25 mouse cellular contexts compared by ENCODE assay signal in genomic region chr3:55248048-55248447, GRCm38 (mm10). TPM values are rescaled to one million over a fixed set of nuclear protein-coding genes. Genes with fewer than 3 reads are reported as not detected.
DNase-seq lines count a peak whose midpoint lies in the region; ATAC-seq and TF ChIP-seq lines count a peak whose summit lies in the region.
"Had no signal": no experiment of that assay in that cellular context is flagged by ENCODE, and none has a peak within 500 bp of the region (broad histone marks: within the 10 kb centered on the region; RNA-seq: fewer than 3 reads in every experiment).

No protein-coding gene starts in this region.

- CTCF ChIA-PET in Patski (lab: Charles Lee): interaction anchor here (1.2 to 3.9 kb wide), 5 partner anchors 12 to 107 kb away, joined by 3 to 9 read pairs (median 4); no protein-coding TSS in a partner anchor

- no peak for TF ChIP-seq CTCF in liver, adult 2 months (IDR thresholded peaks at IDR 0.05; ENCODE audit: low read depth, low read length)
- no peak for TF ChIP-seq CTCF in liver, postnatal 0 days (IDR thresholded peaks at IDR 0.05; ENCODE audit: low read depth)
- TF ChIP-seq CTCF in Patski (IDR thresholded peaks at IDR 0.05): no peak

- ATAC-seq in hindbrain, embryonic 15.5 days (ENCODE audit: low FRiP score, low read depth): peak; percentile 19; the same call in 1 of the 2 replicates
- no peak for ATAC-seq in hindbrain, embryonic 11.5 days (ENCODE audit: low FRiP score)
- no peak for ATAC-seq in liver, postnatal 0 days
- ATAC-seq in Patski: peak; percentile 90
- ATAC-seq: intestine, embryonic 15.5 days had no signal

- H3K36me3 ChIP-seq in hindbrain, embryonic 15.5 days: peaks cover 17% of the 10 kb centered on the region
- no peaks in the 10 kb centered on the region for H3K36me3 ChIP-seq in hindbrain, embryonic 11.5 days (ENCODE audit: control insufficient read depth, insufficient read depth, low read length)
- no peaks in the 10 kb centered on the region for H3K36me3 ChIP-seq in liver, adult 2 months (ENCODE audit: control insufficient read depth, insufficient read depth, low read length)
- no peaks in the 10 kb centered on the region for H3K36me3 ChIP-seq in liver, postnatal 0 days (replicated peaks; ENCODE audit: insufficient read depth, low read length)
- peaks cover 9% of the 10 kb centered on the region for H3K36me3 ChIP-seq in myocyte (ENCODE audit: control insufficient read depth, insufficient read depth)
- H3K36me3 ChIP-seq: embryonic facial prominence, embryonic 15.5 days; heart, embryonic 13.5 days; intestine, embryonic 15.5 days; liver, embryonic 15.5 days; lung, embryonic 15.5 days had no signal

- no peak overlapping the region for H3K4me3 ChIP-seq in hindbrain, embryonic 15.5 days
- no peak overlapping the region for H3K4me3 ChIP-seq in hindbrain, embryonic 11.5 days (ENCODE audit: low read depth, low read length)
- H3K4me3 ChIP-seq in liver, adult 2 months (ENCODE audit: insufficient read depth, low read depth, low read length): no peak overlapping the region
- no peak overlapping the region for H3K4me3 ChIP-seq in liver, postnatal 0 days (ENCODE audit: low read depth, low read length)
- no peak overlapping the region for H3K4me3 ChIP-seq in myocyte
- H3K4me3 ChIP-seq: embryonic facial prominence, embryonic 10.5 days; embryonic facial prominence, embryonic 15.5 days; heart, embryonic 13.5 days; hindbrain, embryonic 12.5 days; intestine, embryonic 15.5 days; liver, embryonic 15.5 days; lung, embryonic 15.5 days; midbrain, embryonic 10.5 days had no signal

- POLR2A ChIA-PET in Patski (lab: Charles Lee): no interaction called here

- 66% methylated on average over 3 of the region's 3 CpGs for WGBS in hindbrain, embryonic 15.5 days
- WGBS in hindbrain, embryonic 11.5 days: 74% methylated on average over 3 of the region's 3 CpGs
- WGBS in liver, adult 2 months: 20% methylated on average over 3 of the region's 3 CpGs
- WGBS in liver, postnatal 0 days (ENCODE audit: insufficient replicate concordance): 83% methylated on average over 3 of the region's 3 CpGs

- no peak overlapping the region for H3K4me2 ChIP-seq in hindbrain, embryonic 15.5 days
- H3K4me2 ChIP-seq in hindbrain, embryonic 11.5 days (replicated peaks; ENCODE audit: low read depth, low read length): no peak overlapping the region
- H3K4me2 ChIP-seq in liver, postnatal 0 days (ENCODE audit: low read depth, low read length): no peak overlapping the region
- H3K4me2 ChIP-seq in myocyte (ENCODE audit: low read depth): peak overlapping the region; percentile 41
- H3K4me2 ChIP-seq: embryonic facial prominence, embryonic 15.5 days; heart, embryonic 13.5 days; hindbrain, embryonic 12.5 days; intestine, embryonic 15.5 days; liver, embryonic 15.5 days; lung, embryonic 15.5 days had no signal

- H3K9ac ChIP-seq in hindbrain, embryonic 15.5 days: no peak overlapping the region
- H3K9ac ChIP-seq in hindbrain, embryonic 11.5 days (ENCODE audit: low read depth, low read length): no peak overlapping the region
- no peak overlapping the region for H3K9ac ChIP-seq in liver, adult 2 months (ENCODE audit: low read depth, low read length)
- no peak overlapping the region for H3K9ac ChIP-seq in liver, postnatal 0 days (replicated peaks)
- H3K9ac ChIP-seq: embryonic facial prominence, embryonic 15.5 days; forebrain, postnatal 0 days; heart, embryonic 13.5 days; hindbrain, embryonic 12.5 days; intestine, embryonic 15.5 days; liver, embryonic 15.5 days; lung, embryonic 15.5 days had no signal

- no peaks in the 10 kb centered on the region for H3K9me3 ChIP-seq in hindbrain, embryonic 15.5 days
- H3K9me3 ChIP-seq in hindbrain, embryonic 11.5 days (ENCODE audit: control insufficient read depth, low read length): no peaks in the 10 kb centered on the region
- no peaks in the 10 kb centered on the region for H3K9me3 ChIP-seq in liver, postnatal 0 days (ENCODE audit: low read length)
- H3K9me3 ChIP-seq: embryonic facial prominence, embryonic 10.5 days; embryonic facial prominence, embryonic 15.5 days; heart, embryonic 13.5 days; hindbrain, embryonic 12.5 days; intestine, embryonic 15.5 days; liver, embryonic 15.5 days; lung, embryonic 15.5 days; midbrain, embryonic 10.5 days had no signal

- no peaks in the 10 kb centered on the region for H3K79me2 ChIP-seq in liver, adult 2 months (ENCODE audit: control insufficient read depth, insufficient read depth, low read length)
- peaks cover 47% of the 10 kb centered on the region for H3K79me2 ChIP-seq in myocyte (ENCODE audit: control insufficient read depth, insufficient read depth)

- no peak for DNase-seq in hindbrain, embryonic 11.5 days (ENCODE audit: low spot score)
- peak; percentile 48 for DNase-seq in liver, adult 2 months (ENCODE audit: extremely low read depth, low read depth, low spot score)
- DNase-seq in liver, postnatal 0 days: no peak
- DNase-seq in Patski (ENCODE audit: low read depth, low spot score): peak; percentile 66
- DNase-seq in testis, postnatal 14 days (ENCODE audit: low spot score): no peak
- DNase-seq: gastrocnemius, postnatal 10 days; liver; right cerebral cortex, adult 18-20 months; thymus, adult 2 months; thymus, postnatal 36 days had no signal

- no peak overlapping the region for H3K27ac ChIP-seq in hindbrain, embryonic 15.5 days (replicated peaks)
- H3K27ac ChIP-seq in hindbrain, embryonic 11.5 days (ENCODE audit: low read depth, low read length): no peak overlapping the region
- H3K27ac ChIP-seq in liver, adult 2 months (replicated peaks; ENCODE audit: insufficient read depth, low read depth, low read length): no peak overlapping the region
- no peak overlapping the region for H3K27ac ChIP-seq in liver, postnatal 0 days (ENCODE audit: low read depth)
- H3K27ac ChIP-seq: embryonic facial prominence, embryonic 10.5 days; embryonic facial prominence, embryonic 15.5 days; heart, embryonic 13.5 days; hindbrain, embryonic 12.5 days; intestine, embryonic 15.5 days; liver, embryonic 15.5 days; lung, embryonic 15.5 days; midbrain, embryonic 10.5 days; stomach, postnatal 0 days had no signal

- TF ChIP-seq EP300 in liver, postnatal 0 days (IDR thresholded peaks at IDR 0.05; ENCODE audit: low read depth): no peak

- peaks cover 72% of the 10 kb centered on the region for H3K4me1 ChIP-seq in hindbrain, embryonic 15.5 days (replicated peaks)
- no peaks in the 10 kb centered on the region for H3K4me1 ChIP-seq in hindbrain, embryonic 11.5 days (replicated peaks; ENCODE audit: control insufficient read depth, insufficient read depth, low read length)
- peaks cover 3% of the 10 kb centered on the region; the same call in 1 of the 2 replicates for H3K4me1 ChIP-seq in liver, adult 2 months (ENCODE audit: control insufficient read depth, insufficient read depth, low read length)
- no peaks in the 10 kb centered on the region for H3K4me1 ChIP-seq in liver, postnatal 0 days (ENCODE audit: insufficient read depth)
- H3K4me1 ChIP-seq: liver, embryonic 15.5 days had no signal

- in situ Hi-C loops in Patski (cut with MboI; ENCODE audit: low pct_unique_long_range_greater_than_20kb): no loop called here

- H3ac ChIP-seq in myocyte (ENCODE audit: control insufficient read depth, insufficient read length): no peak overlapping the region

- TF ChIP-seq POLR2A in liver, adult 2 months (IDR thresholded peaks at IDR 0.05; ENCODE audit: extremely low read depth, insufficient read depth, low read length): no peak
- TF ChIP-seq POLR2A in myocyte (IDR thresholded peaks at IDR 0.05; ENCODE audit: insufficient read length, low read depth): no peak

- no peaks in the 10 kb centered on the region for H3K27me3 ChIP-seq in hindbrain, embryonic 15.5 days
- no peaks in the 10 kb centered on the region for H3K27me3 ChIP-seq in hindbrain, embryonic 11.5 days (ENCODE audit: control insufficient read depth, insufficient read depth, low read length)
- H3K27me3 ChIP-seq in liver, adult 2 months (ENCODE audit: control insufficient read depth, insufficient read depth, low read length): no peaks in the 10 kb centered on the region
- H3K27me3 ChIP-seq in liver, postnatal 0 days (ENCODE audit: insufficient read depth, low read length): peaks cover 6% of the 10 kb centered on the region
- H3K27me3 ChIP-seq in Patski: no peaks in the 10 kb centered on the region
- H3K27me3 ChIP-seq in myocyte (ENCODE audit: control insufficient read depth, insufficient read depth, insufficient read length): no peaks in the 10 kb centered on the region
- H3K27me3 ChIP-seq: embryonic facial prominence, embryonic 15.5 days; hindbrain, embryonic 12.5 days had no signal

TF ChIP-seq in myocyte, 11 proteins besides CTCF, POLR2A, EP300 and RAD21:
- TF ChIP-seq POLR2AphosphoS2 (IDR thresholded peaks at IDR 0.05; ENCODE audit: insufficient read length, low read depth): no peak
- no peak for TF ChIP-seq MYOG (IDR thresholded peaks at IDR 0.05; ENCODE audit: control insufficient read depth in 1 of 3, insufficient read depth in 1 of 3, insufficient read length in 2 of 3, low read depth in 2 of 3)
- TF ChIP-seq REST (IDR thresholded peaks at IDR 0.05; ENCODE audit: insufficient read depth, insufficient read length): no peak
- no peak for TF ChIP-seq MAX (IDR thresholded peaks at IDR 0.05; ENCODE audit: low read depth)
- no peak for TF ChIP-seq MYOD1 (IDR thresholded peaks at IDR 0.05; ENCODE audit: control insufficient read depth in 1 of 3, insufficient read length in 2 of 3, low read depth in 2 of 3)
- no peak for TF ChIP-seq TCF12 (IDR thresholded peaks at IDR 0.05; ENCODE audit: insufficient read depth, poor library complexity, severe bottlenecking)
- TF ChIP-seq USF1 (IDR thresholded peaks at IDR 0.05; ENCODE audit: low read depth): no peak
- TF ChIP-seq CEBPB (IDR thresholded peaks at IDR 0.05; ENCODE audit: insufficient read depth, poor library complexity, severe bottlenecking): no peak
- no peak for TF ChIP-seq SRF (IDR thresholded peaks at IDR 0.05; ENCODE audit: control insufficient read depth, insufficient read length, low read depth)
- TF ChIP-seq E2F4 (IDR thresholded peaks at IDR 0.05; ENCODE audit: insufficient read depth): no peak
- no peak for TF ChIP-seq TCF3 (IDR thresholded peaks at IDR 0.05; ENCODE audit: insufficient read length, low read depth)

RNA-seq across cellular contexts. Expression of gene Dclk1, which starts 5.9 kb away (rescaled TPM):
- 246 and 266 TPM in 2 replicates for polyA plus RNA-seq in hindbrain, embryonic 15.5 days (2015; fragmentation: Nextera tagmentation; extraction: Ambion mirVana)
- 76.6 and 94.8 TPM in 2 replicates for polyA plus RNA-seq in hindbrain, embryonic 11.5 days (2014; fragmentation: Nextera tagmentation; extraction: Ambion mirVana)
- total RNA-seq in liver, adult 2 months (2014; rRNA removed): 0.20 and 0.46 TPM in 2 replicates
- polyA plus RNA-seq in liver, adult 2 months (2012; rRNA removed): not detected in 2 replicates
- polyA plus RNA-seq in liver, postnatal 0 days (2015; fragmentation: Nextera tagmentation; extraction: Ambion mirVana): 0.11 and 0.28 TPM in 2 replicates
- polyA plus RNA-seq in Patski (2021): 16.7 TPM
- polyA plus RNA-seq in myocyte (2012; fragmentation: generic; extraction: Trizol): 70.4 TPM
- total RNA-seq: megakaryocyte progenitor cell, adult 5-6 weeks; MEL; monocyte, adult 5-6 weeks had no signal

Comparison
In these comparisons a context has a peak if more than half of its experiments do, and no peak if none do; other contexts are left out.
1. ATAC-seq: peak in hindbrain, embryonic 15.5 days (single experiment) and Patski (single experiment); none in hindbrain, embryonic 11.5 days (single experiment) and liver, postnatal 0 days (single experiment).
2. DNase-seq: peak in liver, adult 2 months (single experiment) and Patski (single experiment); none in hindbrain, embryonic 11.5 days (single experiment), liver, postnatal 0 days (single experiment) and testis, postnatal 14 days (single experiment).
3. RNA of gene Dclk1, which starts 5.9 kb away (polyA plus RNA-seq): 246 to 266 TPM in hindbrain, embryonic 15.5 days, 76.6 to 94.8 TPM in hindbrain, embryonic 11.5 days, 70.4 TPM in myocyte (single experiment) and 16.7 TPM in Patski (single experiment); 0.11 to 0.28 TPM in liver, postnatal 0 days and not detected in liver, adult 2 months; every median in the first group is over 10 times any median in the second.